Mouse (Mus musculus) heart, adult 18-20 months (tissue): ENCODE data around the gene Abcc1. TPM values are rescaled to one million over a fixed set of nuclear protein-coding genes. Genes with fewer than 3 reads are reported as not detected.

Experiments
- DNase-seq, 2 experiments: peaks; one replicate each; pipeline ENCODE4 v3.0.0; 2021 to 2022; ENCODE audit warnings: mixed read lengths in 1 of 2
- total RNA-seq, 2 experiments: library from RNA; stranded (reverse); gene quantifications; 2 replicates each; pipeline ENCODE4 v1.2.3; 2021

The Abcc1 gene
- total RNA-seq, 2 experiments from 2014 or later = 14.8 to 17.6 TPM

- no peak for DNase-seq
These were observed 140.4 kb downstream of the Abcc1 start for GRCm38 (mm10) chr16:14501649-14502360.

DNA sequence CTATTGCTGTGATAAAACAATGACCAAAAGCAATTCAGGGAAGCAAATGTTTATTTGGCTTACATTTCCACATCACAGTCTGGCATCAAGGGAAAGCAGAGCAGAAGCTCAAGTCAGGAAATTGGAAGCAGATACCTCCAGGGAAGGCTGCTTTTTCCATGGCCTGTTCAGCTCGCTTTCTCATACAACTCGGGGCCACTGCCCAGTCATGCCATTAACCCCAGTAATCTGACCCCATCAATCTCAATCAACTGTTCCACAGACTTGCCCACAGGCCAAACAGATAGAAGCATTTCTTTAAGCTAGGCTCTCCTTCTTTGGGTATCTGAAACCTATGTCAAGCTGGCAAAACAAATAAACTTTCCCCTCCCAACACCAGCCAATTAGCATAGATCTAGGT lies 145.1 kb downstream of the Abcc1 start:
- DNase-seq = no peak

Other genes starting within 250 kb of the Abcc1 start
- 10 to 100 TPM; 26.0 to 28.7 TPM for gene Nde1, start 198.3 kb upstream of the Abcc1 start, total RNA-seq
- gene Marf1, start 198.2 kb upstream of the Abcc1 start, total RNA-seq = 10 to 100 TPM; 31.3 to 35.9 TPM
- 10 to 100 TPM; 25.1 to 28.1 TPM for gene Myh11, start 70.2 kb upstream of the Abcc1 start, total RNA-seq
- gene Fopnl, start 44.2 kb upstream of the Abcc1 start, total RNA-seq = 10 to 100 TPM; 59.7 to 66.6 TPM
- gene A630010A05Rik, start 200.8 kb downstream of the Abcc1 start, total RNA-seq = not detected